Mouse (Mus musculus): ENCODE measurements around the gene Serinc5. TPM values are rescaled to one million over a fixed set of nuclear protein-coding genes. Genes with fewer than 3 reads are reported as not detected.

Serinc5 gene
- polyA plus RNA-seq (2012; ENCODE audit: low replicate concordance), result 9.5 and 10.8 TPM in 2 replicates

DNA sequence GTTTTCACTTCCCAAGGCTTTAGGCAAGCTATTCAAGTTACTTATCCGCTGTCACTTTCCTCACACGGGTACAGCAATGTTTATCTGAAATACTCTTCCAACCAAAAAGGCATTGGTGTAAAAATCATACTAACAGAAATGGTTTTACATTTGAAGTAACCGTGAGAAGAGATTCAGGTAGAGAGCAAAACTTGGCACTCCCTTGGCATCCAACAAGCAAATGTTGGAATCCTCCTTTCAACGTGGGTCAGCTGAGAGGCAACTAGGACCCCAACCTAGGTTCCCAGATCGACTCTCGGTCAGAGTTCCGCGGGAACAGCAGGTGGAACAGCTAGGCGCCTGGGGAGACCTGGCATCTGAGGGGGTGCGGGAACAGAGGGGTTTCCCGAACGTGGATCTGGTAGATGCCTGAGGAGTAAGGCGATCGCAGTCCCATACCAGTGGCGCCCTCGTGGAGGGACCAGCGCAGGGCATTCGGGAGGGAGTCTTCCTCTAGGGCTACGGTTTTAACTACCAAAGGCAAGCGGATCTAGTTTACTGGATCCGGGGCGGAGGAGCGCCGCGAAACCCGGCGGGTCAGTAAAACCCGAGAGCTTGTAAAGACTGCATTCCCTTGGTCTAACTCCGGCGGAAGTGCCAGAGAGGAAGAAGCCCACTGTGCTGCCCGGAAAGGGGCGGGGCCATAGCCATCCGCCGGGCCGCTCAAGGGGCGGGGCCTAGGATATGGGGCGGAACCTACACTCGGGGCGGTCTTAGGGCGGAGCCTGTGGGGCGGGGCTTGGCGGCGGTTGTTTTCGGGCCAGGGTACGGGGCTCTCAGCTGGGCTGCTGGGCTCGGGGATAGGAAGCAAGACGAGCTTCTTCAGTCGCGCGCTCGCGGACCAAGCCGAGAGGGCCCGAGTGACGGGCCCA, at the start of gene Serinc5:
Serinc5 (plus strand) TSS at position 781 of the 911 bp plus-strand sequence.

DNA sequence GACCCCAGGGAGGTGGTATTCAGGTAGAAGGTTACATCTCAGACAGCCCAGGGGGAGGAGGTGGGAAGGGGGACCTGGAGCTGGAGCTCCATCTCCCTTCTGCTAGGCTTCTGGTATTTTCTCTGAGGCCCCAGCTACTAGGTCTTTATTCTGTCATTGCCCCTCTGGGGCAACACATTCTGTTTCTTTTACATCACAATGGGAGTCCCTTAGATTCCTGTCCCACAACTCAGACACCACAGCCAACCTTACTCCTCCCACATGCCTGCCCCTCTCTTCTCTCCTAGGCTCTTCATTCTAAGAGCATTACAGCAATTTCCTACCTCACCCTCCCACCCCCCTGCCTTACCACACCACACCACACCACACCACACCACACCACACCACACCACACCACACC, 34.8 kb upstream of the Serinc5 start, which contains the start of gene Spz1:
Spz1 (minus strand) TSS at position 101 of the 400 bp plus-strand sequence.

Other genes with a start within 250 kb of the Serinc5 start
- gene Ankrd34b, start 185.2 kb upstream of the Serinc5 start, polyA plus RNA-seq (2012; ENCODE audit: low replicate concordance), result not detected in 2 replicates
- gene Fam151b, start 127.1 kb upstream of the Serinc5 start, polyA plus RNA-seq (2012; ENCODE audit: low replicate concordance), result 0.12 and 0.40 TPM in 2 replicates
- gene Zfyve16, start 80.2 kb upstream of the Serinc5 start, polyA plus RNA-seq (2012; ENCODE audit: low replicate concordance), result 1.3 and 1.7 TPM in 2 replicates
- gene Spz1, start 34.9 kb upstream of the Serinc5 start, polyA plus RNA-seq (2012; ENCODE audit: low replicate concordance), result not detected in 2 replicates
- 0.04 TPM in 1 of 2 replicates, not detected in the other for gene Thbs4, start 183.7 kb downstream of the Serinc5 start, polyA plus RNA-seq (2012; ENCODE audit: low replicate concordance)
- gene Mtx3, start 233.7 kb downstream of the Serinc5 start, polyA plus RNA-seq (2012; ENCODE audit: low replicate concordance), result 1.6 and 1.9 TPM in 2 replicates

All from hematopoietic multipotent progenitor cell, adult 10-12 weeks (in vitro differentiated cells).